In genomic region chr2:68782268-68783132, GRCm38 (mm10) we compare ENCODE assay signal across 8 mouse cellular contexts.
DNase-seq lines count a peak whose midpoint lies in the region; ATAC-seq lines count a peak whose summit lies in the region.

No protein-coding gene starts in this region.

- peak overlapping the region; percentile 31 for H3K4me3 ChIP-seq in embryonic facial prominence, embryonic 13.5 days

- H3K4me2 ChIP-seq in embryonic facial prominence, embryonic 13.5 days = peak overlapping the region; percentile 52

- H3K36me3 ChIP-seq in embryonic facial prominence, embryonic 13.5 days = no peaks in the 10 kb centered on the region

- H3K27ac ChIP-seq in embryonic facial prominence, embryonic 13.5 days = 0 out of 2 replicates have a peak overlapping the region, but pooled peaks have one; percentile 7

- ATAC-seq in embryonic facial prominence, embryonic 13.5 days (ENCODE audit: insufficient number of reproducible peaks, insufficient read depth, low FRiP score, low TSS enrichment, low read depth) = no peak
- ATAC-seq in megakaryocyte-erythroid progenitor cell, adult 5-6 weeks (replicated peaks; ENCODE audit: low FRiP score, low TSS enrichment, poor library complexity, severe bottlenecking) = peak; percentile 54; the same call in 1 of the 2 replicates
- no peak for ATAC-seq in cerebellum, adult (ENCODE audit: insufficient number of reproducible peaks, low FRiP score, low TSS enrichment)

- H3K27me3 ChIP-seq in embryonic facial prominence, embryonic 13.5 days = no peaks in the 10 kb centered on the region

- H3K4me1 ChIP-seq in embryonic facial prominence, embryonic 13.5 days = peaks cover 12% of the 10 kb centered on the region

- H3K9ac ChIP-seq in embryonic facial prominence, embryonic 13.5 days = 0 out of 2 replicates have a peak overlapping the region, but pooled peaks have one; percentile 27

- WGBS in embryonic facial prominence, embryonic 13.5 days = 34% methylated on average over 16 of the region's 16 CpGs

- H3K9me3 ChIP-seq in embryonic facial prominence, embryonic 13.5 days = no peaks in the 10 kb centered on the region

- DNase-seq in left cerebral cortex, adult 18-20 months (ENCODE audit: low spot score in 2 of 2) = peak; percentile 6 to 12
- no peak for DNase-seq in left cerebral cortex, adult 11 months (ENCODE audit: low spot score)
- peak; percentile 59 for DNase-seq in kidney, adult 9 months
- no peak for DNase-seq in cerebellum, adult 9-10 months
- DNase-seq in retina, embryonic 14.5 days (ENCODE audit: low spot score) = no peak

Comparison
In these comparisons a context has a peak if more than half of its experiments do, and no peak if none do; other contexts are left out.
1. DNase-seq: peak in left cerebral cortex, adult 18-20 months (2 of 2) and kidney, adult 9 months (single experiment); none in left cerebral cortex, adult 11 months (single experiment), cerebellum, adult 9-10 months (single experiment) and retina, embryonic 14.5 days (single experiment).